Mouse (Mus musculus) lung, embryonic 14.5 days (tissue): Measurements from ENCODE around the gene Mfsd4a. TPM values are rescaled to one million over a fixed set of nuclear protein-coding genes. Genes with fewer than 3 reads are reported as not detected.

ENCODE experiments used
- ATAC-seq: fragments of 200-750 bp; cut with Nextera tagmentation; 2 replicates; pipeline ENCODE4 v1.8.0; 2017; ENCODE audit warnings: mild to moderate bottlenecking, moderate TSS enrichment, moderate library complexity; ENCODE audit not compliant: insufficient read depth
- DNase-seq: peaks from one replicate; pipeline ENCODE4 v3.0.0-alpha.2; 2015
- H3K27ac ChIP-seq: fragments of 300-500 bp; sonication (generic); 2 replicates; pipeline ENCODE4 v1.5.1; 2014; ENCODE audit warnings: low read depth, mild to moderate bottlenecking, moderate library complexity
- H3K27me3 ChIP-seq: fragments of 300-500 bp; sonication (generic); 2 replicates; pipeline ENCODE4 v1.6.1; 2014; ENCODE audit warnings: low read length, control low read depth; ENCODE audit not compliant: insufficient read depth
- H3K36me3 ChIP-seq: fragments of 300-500 bp; sonication (generic); 2 replicates; pipeline ENCODE4 v1.6.1; 2014; ENCODE audit warnings: control low read depth; ENCODE audit not compliant: insufficient read depth
- H3K4me1 ChIP-seq: fragments of 300-500 bp; sonication (generic); 2 replicates; pipeline ENCODE4 v1.6.1; 2014; ENCODE audit warnings: antibody characterized with exemption, control low read depth; ENCODE audit not compliant: insufficient read depth
- H3K4me2 ChIP-seq: fragments of 300-500 bp; sonication (generic); 2 replicates; pipeline ENCODE4 v1.6.1; 2014; ENCODE audit warnings: mild to moderate bottlenecking
- H3K4me3 ChIP-seq: fragments of 300-500 bp; sonication (generic); 2 replicates; pipeline ENCODE4 v1.5.1; 2014; ENCODE audit warnings: low read depth, low read length
- H3K9ac ChIP-seq: fragments of 300-500 bp; sonication (generic); 2 replicates; pipeline ENCODE4 v1.6.1; 2014
- H3K9me3 ChIP-seq: fragments of 300-500 bp; sonication (generic); 2 replicates; pipeline ENCODE4 v1.6.1; 2016; ENCODE audit warnings: low read depth, low read length, control low read depth
- CTCF ChIP-seq: IDR thresholded peaks from 2 replicates; pipeline ENCODE4 v1.5.1; 2016; ENCODE audit warnings: antibody characterized with exemption, low read depth
- WGBS: fragments of 180-500 bp; shearing (Covaris S2); extraction: QIAGEN DNeasy Blood & Tissue Kit; methylation state at CpG from one replicate; pipeline ENCODE4 v1.1.7; 2014; 5-methylcytosine and 5-hydroxymethylcytosine counted together
- polyA plus RNA-seq: library from polyadenylated mRNA; unstranded; fragments of >200 nt; fragmentation: Nextera tagmentation; extraction: Ambion mirVana; gene quantifications from 2 replicates; pipeline ENCODE4 v1.2.1, GENCODE M21; 2014

Mfsd4a gene
- polyA plus RNA-seq, 1 experiment from 2014 or later = 23.8 TPM

GRCm38 (mm10) chr1:131995062-131995461 is 72.8 kb downstream of the Mfsd4a start:
- peak; percentile 76 for TF ChIP-seq CTCF
- no peak for ATAC-seq
- Histone ChIP-seq H3K4me3 (no peak overlapping the region), H3K4me2 (no peak overlapping the region), H3K4me1 (no peaks in the 10 kb centered on the region), H3K36me3 (no peaks in the 10 kb centered on the region), H3K27me3 (no peaks in the 10 kb centered on the region), H3K9me3 (no peaks in the 10 kb centered on the region), H3K27ac (no peak overlapping the region), H3K9ac (no peak overlapping the region)
- WGBS = 34% methylated on average over 4 of the region's 4 CpGs
- peak; percentile 80 for DNase-seq

GRCm38 (mm10) chr1:131993169-131994040 is 74.5 kb downstream of the Mfsd4a start:
- Histone ChIP-seq H3K36me3 (no peaks in the 10 kb centered on the region), H3K27ac (no peak overlapping the region), H3K4me3 (no peak overlapping the region), H3K4me2 (no peak overlapping the region), H3K4me1 (no peaks in the 10 kb centered on the region), H3K27me3 (no peaks in the 10 kb centered on the region), H3K9ac (no peak overlapping the region), H3K9me3 (no peaks in the 10 kb centered on the region)
- DNase-seq (no peak), ATAC-seq (no peak)
- no peak for TF ChIP-seq CTCF
- WGBS = 83% methylated on average over 12 of the region's 12 CpGs

GRCm38 (mm10) chr1:131992561-131993001 is 75.3 kb downstream of the Mfsd4a start:
- no peak for TF ChIP-seq CTCF
- H3K36me3 ChIP-seq = no peaks in the 10 kb centered on the region
- ATAC-seq = no peak

GRCm38 (mm10) chr1:131990083-131990760 is 77.6 kb downstream of the Mfsd4a start:
- H3K4me3 ChIP-seq = no peak overlapping the region
- WGBS = 75% methylated on average over 9 of the region's 9 CpGs
- no peaks in the 10 kb centered on the region for H3K9me3 ChIP-seq
- DNase-seq = no peak
- H3K4me2 ChIP-seq = no peak overlapping the region
- TF ChIP-seq CTCF = no peak
- H3K36me3 ChIP-seq = no peaks in the 10 kb centered on the region
- H3K9ac ChIP-seq = no peak overlapping the region
- H3K27me3 ChIP-seq = no peaks in the 10 kb centered on the region
- no peak overlapping the region for H3K27ac ChIP-seq
- no peak for ATAC-seq
- H3K4me1 ChIP-seq = no peaks in the 10 kb centered on the region

More at GRCm38 (mm10) chr1:131992561-131993001, 75.3 kb downstream of the Mfsd4a start:
- no peak overlapping the region for H3K4me2 ChIP-seq
- no peaks in the 10 kb centered on the region for H3K27me3 ChIP-seq
- no peak overlapping the region for H3K9ac ChIP-seq
- WGBS = 77% methylated on average over 7 of the region's 7 CpGs
- H3K9me3 ChIP-seq = no peaks in the 10 kb centered on the region
- no peaks in the 10 kb centered on the region for H3K4me1 ChIP-seq
- H3K27ac ChIP-seq = no peak overlapping the region
- H3K4me3 ChIP-seq = no peak overlapping the region
- DNase-seq = no peak

GRCm38 (mm10) chr1:131989476-131989875 is 78.4 kb downstream of the Mfsd4a start:
- no peak for DNase-seq
- no peak for ATAC-seq
- H3K4me3 ChIP-seq = no peak overlapping the region
- no peaks in the 10 kb centered on the region for H3K9me3 ChIP-seq
- no peaks in the 10 kb centered on the region for H3K4me1 ChIP-seq
- H3K9ac ChIP-seq = no peak overlapping the region
- no peaks in the 10 kb centered on the region for H3K36me3 ChIP-seq
- H3K4me2 ChIP-seq = no peak overlapping the region
- H3K27me3 ChIP-seq = no peaks in the 10 kb centered on the region
- 72% methylated on average over 4 of the region's 4 CpGs for WGBS
- no peak for TF ChIP-seq CTCF
- no peak overlapping the region for H3K27ac ChIP-seq

GRCm38 (mm10) chr1:131987432-131987831 is 80.4 kb downstream of the Mfsd4a start:
- H3K9me3 ChIP-seq = no peaks in the 10 kb centered on the region
- H3K36me3 ChIP-seq = no peaks in the 10 kb centered on the region
- H3K27ac ChIP-seq = no peak overlapping the region
- no peak overlapping the region for H3K4me3 ChIP-seq
- no peaks in the 10 kb centered on the region for H3K27me3 ChIP-seq
- TF ChIP-seq CTCF = no peak
- no peaks in the 10 kb centered on the region for H3K4me1 ChIP-seq
- 60% methylated on average over 15 of the region's 15 CpGs for WGBS
- no peak overlapping the region for H3K9ac ChIP-seq
- H3K4me2 ChIP-seq = no peak overlapping the region
- DNase-seq (no peak), ATAC-seq (no peak)

GRCm38 (mm10) chr1:131983806-131984205 is 84.1 kb downstream of the Mfsd4a start:
- DNase-seq (no peak), ATAC-seq (no peak)
- Histone ChIP-seq H3K27ac (no peak overlapping the region), H3K36me3 (no peaks in the 10 kb centered on the region), H3K4me1 (no peaks in the 10 kb centered on the region), H3K9ac (no peak overlapping the region), H3K27me3 (no peaks in the 10 kb centered on the region), H3K4me3 (no peak overlapping the region), H3K9me3 (no peaks in the 10 kb centered on the region), H3K4me2 (no peak overlapping the region)
- WGBS = 66% methylated on average over 2 of the region's 2 CpGs
- TF ChIP-seq CTCF = no peak
